Mouse (Mus musculus): ENCODE measurements around the gene Hist1h2ac. TPM values are rescaled to one million over a fixed set of nuclear protein-coding genes. Genes with fewer than 3 reads are reported as not detected.

Gene Hist1h2ac
- polyA plus RNA-seq (2015; fragmentation: Nextera tagmentation; extraction: Ambion mirVana) = 0.57 and 0.74 TPM in 2 replicates

DNA sequence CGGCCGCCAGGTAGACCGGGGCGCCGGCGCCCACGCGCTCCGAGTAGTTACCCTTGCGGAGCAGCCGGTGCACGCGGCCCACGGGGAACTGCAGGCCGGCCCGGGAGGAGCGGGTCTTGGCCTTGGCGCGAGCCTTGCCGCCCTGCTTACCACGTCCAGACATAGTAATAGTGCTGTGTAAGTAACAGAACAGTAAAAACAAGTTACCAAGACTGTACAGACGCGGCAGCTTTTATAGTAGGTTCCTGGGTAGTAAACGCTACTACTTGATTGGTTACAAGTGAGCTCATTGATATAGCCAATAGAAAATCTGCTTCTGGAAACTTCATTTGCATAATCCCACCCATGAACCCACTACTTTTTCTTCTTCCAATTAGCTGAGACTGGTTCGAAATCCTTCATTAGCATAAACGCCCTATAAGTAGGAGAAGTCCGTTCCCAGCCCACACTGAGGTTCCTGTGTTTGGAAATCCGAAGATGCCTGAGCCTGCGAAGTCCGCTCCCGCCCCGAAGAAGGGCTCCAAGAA, at the start of gene Hist1h2ac, which contains the start of gene Hist1h2bc:
Gene Hist1h2ac (minus strand): TSS at position 194 of the 527 bp plus-strand sequence.
Gene Hist1h2bc (plus strand): TSS at position 445 of the 527 bp plus-strand sequence.
- Histone ChIP-seq H3K9ac (ENCODE audit: low read length) (peak within 1 kb of the TSS; percentile 73), H3K36me3 (ENCODE audit: control insufficient read depth, insufficient read depth, low read length) (no peaks in the 10 kb centered on the region), H3K4me1 (replicated peaks; ENCODE audit: control insufficient read depth, insufficient read depth) (peaks cover 3% of the 10 kb centered on the region; the same call in 1 of the 2 replicates), H3K27ac (replicated peaks) (peak within 1 kb of the TSS; percentile 96), H3K4me3 (ENCODE audit: low read depth, low read length) (peak within 1 kb of the TSS; percentile 30), H3K9me3 (ENCODE audit: control insufficient read depth, low read length) (no peaks in the 10 kb centered on the region), H3K27me3 (ENCODE audit: control insufficient read depth, insufficient read depth, low read length) (no peaks in the 10 kb centered on the region), H3K4me2 (replicated peaks; ENCODE audit: low read depth) (peak within 1 kb of the TSS; percentile 58)
- TF ChIP-seq CTCF (IDR thresholded peaks at IDR 0.05; ENCODE audit: low read depth) (no peak), EP300 (optimal IDR thresholded peaks at IDR 0.05) (peak; percentile 17)
- DNase-seq (ENCODE audit: low spot score) (peak; percentile 83), ATAC-seq (ENCODE audit: low FRiP score, low TSS enrichment) (peak; percentile 96)
- under 1% methylated on average over 32 of the region's 32 CpGs for WGBS

DNA sequence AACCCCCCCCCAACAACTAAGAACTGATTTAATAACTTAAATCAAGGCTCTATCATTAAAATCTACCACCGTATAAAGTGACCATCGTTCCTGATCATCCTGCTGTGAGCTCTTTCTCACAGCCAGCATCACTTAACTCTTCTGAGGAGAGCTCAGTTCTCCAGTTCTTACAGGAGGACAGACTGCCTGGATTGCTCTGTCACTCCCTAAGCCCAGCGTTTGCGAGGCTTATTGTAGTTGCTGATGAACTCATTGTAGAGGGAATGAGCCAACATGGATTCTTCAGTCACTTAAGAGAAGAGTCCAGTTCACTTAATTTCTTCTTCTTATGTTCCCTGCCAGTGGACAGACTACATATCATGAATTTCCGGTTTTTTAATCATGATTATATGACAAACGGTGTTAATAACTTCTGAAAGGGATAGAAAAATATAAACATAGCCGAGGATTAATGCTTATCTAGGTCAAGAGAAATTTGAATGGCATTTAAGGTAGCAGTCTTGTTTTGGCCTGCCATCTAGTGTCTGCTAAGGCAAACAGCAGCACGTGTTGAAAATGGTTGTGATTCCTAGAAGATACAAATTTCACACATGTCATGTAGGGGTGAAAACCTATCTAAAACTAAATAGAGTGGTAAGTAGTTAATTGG, 48.5 kb upstream of the Hist1h2ac start:
- H3K4me2 ChIP-seq (replicated peaks; ENCODE audit: low read depth) = no peak overlapping the region
- ATAC-seq (ENCODE audit: low FRiP score, low TSS enrichment) (no peak), DNase-seq (ENCODE audit: low spot score) (no peak)
- no peaks in the 10 kb centered on the region for H3K9me3 ChIP-seq (ENCODE audit: control insufficient read depth, low read length)
- H3K9ac ChIP-seq (ENCODE audit: low read length) = no peak overlapping the region
- no peaks in the 10 kb centered on the region for H3K36me3 ChIP-seq (ENCODE audit: control insufficient read depth, insufficient read depth, low read length)
- no peak overlapping the region for H3K27ac ChIP-seq (replicated peaks)
- H3K4me3 ChIP-seq (ENCODE audit: low read depth, low read length) = no peak overlapping the region
- WGBS = 23% methylated on average over 8 of the region's 8 CpGs
- TF ChIP-seq CTCF (IDR thresholded peaks at IDR 0.05; ENCODE audit: low read depth) (peak; percentile 94), EP300 (optimal IDR thresholded peaks at IDR 0.05) (no peak)
- H3K4me1 ChIP-seq (replicated peaks; ENCODE audit: control insufficient read depth, insufficient read depth) = no peaks in the 10 kb centered on the region
- H3K27me3 ChIP-seq (ENCODE audit: control insufficient read depth, insufficient read depth, low read length) = no peaks in the 10 kb centered on the region

DNA sequence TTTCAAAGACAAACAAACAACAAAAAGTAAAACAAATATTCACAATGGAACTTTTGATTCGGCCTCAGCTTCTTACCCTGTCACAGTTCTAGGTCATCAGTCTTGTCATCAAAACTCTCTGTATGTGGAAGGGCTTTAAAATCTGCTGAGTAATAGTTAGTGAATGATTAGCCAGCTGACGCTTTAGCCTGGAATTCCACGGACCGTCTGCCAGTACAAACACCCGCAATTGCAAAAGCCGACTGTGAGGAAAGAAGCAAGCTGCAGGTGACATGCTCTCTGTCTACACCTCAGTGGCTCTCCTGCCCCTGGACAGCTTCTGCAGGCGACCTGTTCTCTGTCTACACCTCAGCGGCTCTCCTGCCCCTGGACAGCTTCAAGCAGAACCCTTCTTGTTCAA, 46.7 kb upstream of the Hist1h2ac start:
- no peak overlapping the region for H3K9ac ChIP-seq (ENCODE audit: low read length)
- H3K9me3 ChIP-seq (ENCODE audit: control insufficient read depth, low read length) = no peaks in the 10 kb centered on the region
- no peak overlapping the region for H3K27ac ChIP-seq (replicated peaks)
- H3K4me3 ChIP-seq (ENCODE audit: low read depth, low read length) = no peak overlapping the region
- H3K36me3 ChIP-seq (ENCODE audit: control insufficient read depth, insufficient read depth, low read length) = no peaks in the 10 kb centered on the region
- no peaks in the 10 kb centered on the region for H3K4me1 ChIP-seq (replicated peaks; ENCODE audit: control insufficient read depth, insufficient read depth)
- H3K27me3 ChIP-seq (ENCODE audit: control insufficient read depth, insufficient read depth, low read length) = no peaks in the 10 kb centered on the region
- TF ChIP-seq CTCF (IDR thresholded peaks at IDR 0.05; ENCODE audit: low read depth) (no peak), EP300 (optimal IDR thresholded peaks at IDR 0.05) (no peak)
- ATAC-seq (ENCODE audit: low FRiP score, low TSS enrichment) (peak; percentile 87), DNase-seq (ENCODE audit: low spot score) (peak; percentile 62)
- WGBS = 19% methylated on average over 8 of the region's 8 CpGs
- no peak overlapping the region for H3K4me2 ChIP-seq (replicated peaks; ENCODE audit: low read depth)

DNA sequence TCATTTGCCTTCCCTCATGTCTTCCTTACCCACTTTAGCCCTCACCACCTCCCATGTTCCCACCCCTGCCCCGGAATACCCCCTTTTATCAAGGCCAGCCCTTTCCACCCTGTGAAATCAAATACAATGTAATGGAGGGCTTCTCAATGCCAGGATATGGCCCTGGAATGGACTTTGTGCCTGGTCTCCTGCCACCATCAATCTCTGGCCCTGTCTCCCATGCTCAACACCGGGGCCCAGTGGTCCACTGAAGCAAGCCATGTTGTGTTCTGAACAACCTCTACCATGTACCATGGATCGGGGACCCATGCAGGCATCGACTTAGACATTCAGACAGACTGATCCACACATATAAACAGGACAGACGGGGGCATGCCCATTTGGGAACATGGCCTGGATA, 46.0 kb upstream of the Hist1h2ac start:
- Histone ChIP-seq H3K27me3 (ENCODE audit: control insufficient read depth, insufficient read depth, low read length) (no peaks in the 10 kb centered on the region), H3K27ac (replicated peaks) (no peak overlapping the region), H3K9ac (ENCODE audit: low read length) (no peak overlapping the region), H3K4me3 (ENCODE audit: low read depth, low read length) (no peak overlapping the region), H3K4me2 (replicated peaks; ENCODE audit: low read depth) (no peak overlapping the region), H3K36me3 (ENCODE audit: control insufficient read depth, insufficient read depth, low read length) (no peaks in the 10 kb centered on the region), H3K9me3 (ENCODE audit: control insufficient read depth, low read length) (no peaks in the 10 kb centered on the region), H3K4me1 (replicated peaks; ENCODE audit: control insufficient read depth, insufficient read depth) (no peaks in the 10 kb centered on the region)
- ATAC-seq (ENCODE audit: low FRiP score, low TSS enrichment) = no peak
- no peak for TF ChIP-seq CTCF (IDR thresholded peaks at IDR 0.05; ENCODE audit: low read depth)
- no peak for TF ChIP-seq EP300 (optimal IDR thresholded peaks at IDR 0.05)
- WGBS = 90% methylated on average over 5 of the region's 5 CpGs
- DNase-seq (ENCODE audit: low spot score) = no peak

DNA sequence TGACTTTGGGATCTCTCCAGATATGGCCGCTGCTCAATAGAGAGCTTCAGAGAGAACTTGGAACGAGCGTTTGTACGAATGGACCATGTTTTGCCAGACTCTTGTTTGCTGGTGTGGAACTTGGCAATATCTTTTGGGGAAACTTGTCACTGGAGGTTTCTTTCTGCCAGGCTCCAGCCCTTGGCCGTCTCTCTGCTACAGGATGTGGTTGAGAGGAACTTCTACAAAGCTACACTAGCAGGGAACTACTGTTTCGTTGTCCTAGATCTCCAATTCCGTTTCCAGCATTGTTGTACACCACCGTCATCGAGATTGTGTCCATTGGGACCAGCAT, 45.4 kb upstream of the Hist1h2ac start:
- no peak overlapping the region for H3K9ac ChIP-seq (ENCODE audit: low read length)
- TF ChIP-seq CTCF (IDR thresholded peaks at IDR 0.05; ENCODE audit: low read depth) (no peak), EP300 (optimal IDR thresholded peaks at IDR 0.05) (no peak)
- 91% methylated on average over 9 of the region's 9 CpGs for WGBS
- no peak overlapping the region for H3K4me3 ChIP-seq (ENCODE audit: low read depth, low read length)
- H3K27me3 ChIP-seq (ENCODE audit: control insufficient read depth, insufficient read depth, low read length) = no peaks in the 10 kb centered on the region
- H3K27ac ChIP-seq (replicated peaks) = no peak overlapping the region
- H3K4me1 ChIP-seq (replicated peaks; ENCODE audit: control insufficient read depth, insufficient read depth) = no peaks in the 10 kb centered on the region
- DNase-seq (ENCODE audit: low spot score) (no peak), ATAC-seq (ENCODE audit: low FRiP score, low TSS enrichment) (no peak)
- no peaks in the 10 kb centered on the region for H3K36me3 ChIP-seq (ENCODE audit: control insufficient read depth, insufficient read depth, low read length)
- H3K9me3 ChIP-seq (ENCODE audit: control insufficient read depth, low read length) = no peaks in the 10 kb centered on the region
- no peak overlapping the region for H3K4me2 ChIP-seq (replicated peaks; ENCODE audit: low read depth)

DNA sequence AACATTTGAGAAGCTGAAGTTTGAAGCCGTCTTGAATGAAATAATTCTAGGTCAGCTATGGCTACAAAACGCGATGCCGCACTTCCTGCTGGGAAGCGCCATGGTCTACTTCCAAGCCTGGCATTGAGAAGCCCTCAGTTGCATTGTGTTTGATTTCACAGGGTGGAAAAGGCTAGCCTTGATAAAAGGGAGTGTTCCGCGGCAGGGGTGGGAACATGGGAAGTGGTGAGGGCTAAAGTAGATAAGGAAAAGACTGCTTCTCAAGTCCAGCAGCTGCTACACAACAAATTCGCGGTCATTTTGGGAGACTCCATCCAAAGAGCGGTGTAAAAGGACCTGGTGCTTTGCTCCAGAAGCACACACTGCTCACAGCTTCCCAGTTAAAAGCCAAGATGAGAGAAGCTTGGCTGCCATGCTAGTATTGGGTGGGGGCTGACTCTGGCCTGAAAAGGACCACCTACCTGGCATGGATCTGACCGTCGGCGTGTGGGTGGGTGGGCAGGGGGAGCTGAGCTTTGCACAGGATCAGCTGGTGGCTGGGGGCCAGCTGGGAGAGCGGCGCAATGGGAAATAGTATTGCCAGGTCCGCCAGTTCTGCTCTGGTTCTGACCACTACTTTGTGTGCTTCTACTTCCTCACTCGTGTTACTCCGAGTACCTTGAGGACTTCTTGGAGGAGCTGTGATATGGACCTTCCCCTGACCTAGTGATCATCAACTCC, 44.9 kb upstream of the Hist1h2ac start:
- H3K4me3 ChIP-seq (ENCODE audit: low read depth, low read length) = no peak overlapping the region
- H3K4me2 ChIP-seq (replicated peaks; ENCODE audit: low read depth) = no peak overlapping the region
- WGBS = 86% methylated on average over 18 of the region's 18 CpGs
- H3K9me3 ChIP-seq (ENCODE audit: control insufficient read depth, low read length) = no peaks in the 10 kb centered on the region
- no peak for DNase-seq (ENCODE audit: low spot score)
- H3K36me3 ChIP-seq (ENCODE audit: control insufficient read depth, insufficient read depth, low read length) = no peaks in the 10 kb centered on the region
- no peak for ATAC-seq (ENCODE audit: low FRiP score, low TSS enrichment)
- no peak overlapping the region for H3K9ac ChIP-seq (ENCODE audit: low read length)
- no peak overlapping the region for H3K27ac ChIP-seq (replicated peaks)
- no peaks in the 10 kb centered on the region for H3K27me3 ChIP-seq (ENCODE audit: control insufficient read depth, insufficient read depth, low read length)
- TF ChIP-seq EP300 (optimal IDR thresholded peaks at IDR 0.05) = no peak
- no peak for TF ChIP-seq CTCF (IDR thresholded peaks at IDR 0.05; ENCODE audit: low read depth)
- no peaks in the 10 kb centered on the region for H3K4me1 ChIP-seq (replicated peaks; ENCODE audit: control insufficient read depth, insufficient read depth)

All from stomach, postnatal 0 days (tissue).